Mouse (Mus musculus): ENCODE data around the gene Kif11. TPM values are rescaled to one million over a fixed set of nuclear protein-coding genes. Genes with fewer than 3 reads are reported as not detected.

Kif11 gene
- polyA plus RNA-seq, 1 experiment from 2014 or later, result 69.8 TPM

DNA sequence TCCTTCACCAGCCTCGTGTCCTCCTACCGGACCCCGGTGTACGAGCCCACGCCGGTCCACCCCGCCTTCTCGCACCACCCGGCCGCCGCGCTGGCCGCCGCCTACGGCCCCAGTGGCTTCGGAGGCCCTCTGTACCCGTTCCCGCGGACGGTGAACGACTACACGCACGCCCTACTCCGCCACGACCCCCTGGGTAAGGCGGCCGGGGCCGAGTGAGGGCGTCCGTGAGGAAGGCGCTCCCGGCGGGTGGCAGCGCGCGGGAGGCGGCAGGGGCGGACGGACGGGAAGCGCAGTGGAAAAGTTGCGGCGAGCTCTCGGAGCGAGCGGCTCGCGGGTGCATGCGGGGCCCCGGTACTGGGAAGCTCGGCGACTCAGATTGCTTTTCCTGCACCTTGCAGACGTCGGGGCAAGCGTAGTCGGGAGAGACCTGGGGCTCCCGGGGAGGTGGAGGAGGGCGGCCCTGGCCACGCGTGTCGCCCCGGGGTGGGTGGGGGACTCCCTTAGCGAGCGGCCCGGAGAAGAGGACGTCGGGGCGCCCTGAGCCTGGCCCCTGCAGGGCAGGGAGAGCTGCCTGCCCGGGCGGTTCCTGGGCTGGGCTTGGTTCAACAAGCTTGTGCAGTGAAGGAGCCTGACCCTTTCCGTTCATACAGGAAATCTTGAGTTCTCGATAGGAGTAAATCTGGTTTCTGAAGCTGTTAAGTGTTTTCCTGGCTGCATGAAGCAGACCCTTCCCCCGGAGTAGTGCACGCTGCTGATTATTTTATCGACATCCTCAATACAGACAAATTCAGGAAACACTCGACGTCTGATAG, 59.0 kb downstream of the Kif11 start:
- peaks cover 84% of the 10 kb centered on the region for H3K27me3 ChIP-seq (replicated peaks)
- H3K4me1 ChIP-seq, result peaks cover 47% of the 10 kb centered on the region
- no peaks in the 10 kb centered on the region for H3K9me3 ChIP-seq (replicated peaks)
- peak overlapping the region; percentile 80 for H3K9ac ChIP-seq
- H3K4me3 ChIP-seq, result peak overlapping the region; percentile 70
- ATAC-seq, result peak; percentile 72
- H3K4me2 ChIP-seq, result peak overlapping the region; percentile 86
- WGBS (ENCODE audit: insufficient replicate concordance), result under 1% methylated on average over 76 of the region's 77 CpGs
- H3K27ac ChIP-seq, result peak overlapping the region; percentile 85
- peaks cover 10% of the 10 kb centered on the region; the same call in 1 of the 2 replicates for H3K36me3 ChIP-seq

DNA sequence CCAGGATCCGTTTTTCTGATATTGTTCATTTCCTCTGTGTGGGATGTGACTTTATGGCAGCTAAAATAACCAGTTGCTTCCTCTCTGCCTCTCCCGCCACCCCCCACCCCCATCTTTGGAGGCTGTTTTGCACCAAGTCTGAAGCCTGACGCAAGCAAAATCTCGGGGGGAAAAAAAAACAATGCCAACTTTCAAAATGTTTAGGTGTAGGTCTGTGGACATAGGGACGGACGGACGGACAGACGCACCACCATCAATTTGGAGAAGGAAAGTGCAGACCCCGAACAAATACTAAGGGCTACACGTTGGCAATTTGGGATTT, 59.6 kb downstream of the Kif11 start:
- Histone ChIP-seq H3K36me3 (peaks cover 10% of the 10 kb centered on the region; the same call in 1 of the 2 replicates), H3K4me1 (peaks cover 49% of the 10 kb centered on the region), H3K27ac (peak overlapping the region; percentile 85), H3K9ac (peak overlapping the region; percentile 80), H3K4me3 (peak overlapping the region; percentile 70), H3K4me2 (peak overlapping the region; percentile 86), H3K27me3 (replicated peaks) (peaks cover 82% of the 10 kb centered on the region), H3K9me3 (replicated peaks) (no peaks in the 10 kb centered on the region)
- WGBS (ENCODE audit: insufficient replicate concordance), result under 1% methylated on average over 10 of the region's 10 CpGs
- no peak for ATAC-seq

DNA sequence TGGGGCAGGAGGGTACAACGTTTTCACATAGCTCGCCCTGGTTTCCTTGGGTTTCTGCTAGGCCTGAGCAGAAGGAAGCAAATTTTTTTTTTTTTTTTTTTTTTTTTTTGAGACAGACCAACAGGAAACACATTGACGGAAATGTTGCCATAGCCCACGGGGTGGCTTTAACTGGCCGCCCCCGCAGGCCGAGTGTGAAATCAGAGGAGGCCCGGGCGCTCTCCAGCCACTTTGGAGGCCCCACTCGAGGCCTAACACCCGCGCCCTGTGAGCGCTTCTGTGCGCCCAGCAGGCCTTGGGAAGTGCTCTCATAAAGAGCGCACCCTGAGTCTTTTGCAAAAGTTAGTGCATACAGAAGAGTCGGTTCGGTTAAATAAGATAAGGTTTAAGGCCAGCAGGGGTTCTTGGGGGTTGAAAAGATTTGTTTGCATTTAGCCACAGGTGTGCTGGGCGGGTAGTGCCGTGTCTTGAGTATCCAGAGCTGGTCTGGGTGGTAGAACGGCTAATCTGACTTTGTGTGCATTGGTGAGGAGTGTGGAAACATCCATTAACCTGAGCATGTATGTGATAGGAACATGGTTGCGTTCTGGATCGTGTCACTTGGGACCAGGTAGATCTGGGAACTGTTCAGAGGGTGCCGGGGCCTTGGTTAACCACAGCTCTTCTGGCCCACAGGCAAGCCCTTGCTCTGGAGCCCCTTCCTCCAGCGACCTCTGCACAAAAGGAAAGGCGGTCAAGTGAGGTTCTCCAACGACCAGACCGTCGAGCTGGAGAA, 60.5 kb downstream of the Kif11 start:
- Histone ChIP-seq H3K4me3 (peak overlapping the region; percentile 70), H3K9me3 (replicated peaks) (no peaks in the 10 kb centered on the region), H3K9ac (peak overlapping the region; percentile 80), H3K4me2 (peak overlapping the region; percentile 86), H3K4me1 (peaks cover 57% of the 10 kb centered on the region), H3K36me3 (peaks cover 10% of the 10 kb centered on the region; the same call in 1 of the 2 replicates), H3K27me3 (replicated peaks) (peaks cover 83% of the 10 kb centered on the region), H3K27ac (peak overlapping the region; percentile 45; the same call in 1 of the 2 replicates)
- no peak for ATAC-seq
- 10% methylated on average over 28 of the region's 28 CpGs for WGBS (ENCODE audit: insufficient replicate concordance)

DNA sequence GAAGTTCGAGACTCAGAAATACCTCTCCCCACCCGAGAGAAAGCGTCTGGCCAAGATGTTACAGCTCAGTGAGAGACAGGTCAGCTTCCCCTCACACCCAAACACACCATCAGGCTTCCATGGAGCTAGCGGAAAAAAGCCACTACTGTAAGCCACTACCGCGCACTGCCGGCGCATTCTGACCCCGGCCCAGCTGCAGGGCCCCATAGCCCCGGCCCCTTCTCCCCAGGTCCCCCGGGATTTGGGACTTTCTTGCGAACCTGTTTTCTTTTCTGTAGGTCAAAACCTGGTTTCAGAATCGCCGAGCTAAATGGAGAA, 61.0 kb downstream of the Kif11 start:
- WGBS (ENCODE audit: insufficient replicate concordance), result 33% methylated on average over 14 of the region's 14 CpGs
- Histone ChIP-seq H3K27ac (no peak overlapping the region), H3K9ac (peak overlapping the region; percentile 45; the same call in 1 of the 2 replicates)

DNA sequence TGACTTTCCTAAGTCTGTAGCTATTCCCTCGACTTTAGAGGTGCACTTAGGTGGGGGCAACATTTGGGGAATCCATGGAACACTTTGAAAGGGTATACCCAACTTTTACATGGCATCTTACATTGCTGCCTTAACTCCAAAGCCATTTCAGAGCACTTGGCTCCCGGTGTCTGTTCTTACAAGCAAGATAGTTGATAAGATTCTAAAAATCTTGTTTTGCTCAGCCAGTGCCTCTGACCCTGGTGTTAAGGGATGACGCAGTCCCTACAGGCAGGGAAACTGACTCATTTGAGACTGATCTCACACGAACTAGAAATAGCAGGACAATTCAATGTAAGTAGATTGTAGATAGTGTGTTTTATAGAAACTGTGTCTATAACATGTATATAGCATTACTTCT, 64.0 kb downstream of the Kif11 start:
- Histone ChIP-seq H3K27ac (no peak overlapping the region), H3K4me1 (peaks cover 52% of the 10 kb centered on the region)

More for the DNA sequence above, 61.0 kb downstream of the Kif11 start:
- peak overlapping the region; percentile 86 for H3K4me2 ChIP-seq
- H3K9me3 ChIP-seq (replicated peaks), result no peaks in the 10 kb centered on the region
- peaks cover 10% of the 10 kb centered on the region; the same call in 1 of the 2 replicates for H3K36me3 ChIP-seq
- H3K4me3 ChIP-seq, result peak overlapping the region; percentile 70
- H3K27me3 ChIP-seq (replicated peaks), result peaks cover 79% of the 10 kb centered on the region
- ATAC-seq, result no peak
- H3K4me1 ChIP-seq, result peaks cover 62% of the 10 kb centered on the region

DNA sequence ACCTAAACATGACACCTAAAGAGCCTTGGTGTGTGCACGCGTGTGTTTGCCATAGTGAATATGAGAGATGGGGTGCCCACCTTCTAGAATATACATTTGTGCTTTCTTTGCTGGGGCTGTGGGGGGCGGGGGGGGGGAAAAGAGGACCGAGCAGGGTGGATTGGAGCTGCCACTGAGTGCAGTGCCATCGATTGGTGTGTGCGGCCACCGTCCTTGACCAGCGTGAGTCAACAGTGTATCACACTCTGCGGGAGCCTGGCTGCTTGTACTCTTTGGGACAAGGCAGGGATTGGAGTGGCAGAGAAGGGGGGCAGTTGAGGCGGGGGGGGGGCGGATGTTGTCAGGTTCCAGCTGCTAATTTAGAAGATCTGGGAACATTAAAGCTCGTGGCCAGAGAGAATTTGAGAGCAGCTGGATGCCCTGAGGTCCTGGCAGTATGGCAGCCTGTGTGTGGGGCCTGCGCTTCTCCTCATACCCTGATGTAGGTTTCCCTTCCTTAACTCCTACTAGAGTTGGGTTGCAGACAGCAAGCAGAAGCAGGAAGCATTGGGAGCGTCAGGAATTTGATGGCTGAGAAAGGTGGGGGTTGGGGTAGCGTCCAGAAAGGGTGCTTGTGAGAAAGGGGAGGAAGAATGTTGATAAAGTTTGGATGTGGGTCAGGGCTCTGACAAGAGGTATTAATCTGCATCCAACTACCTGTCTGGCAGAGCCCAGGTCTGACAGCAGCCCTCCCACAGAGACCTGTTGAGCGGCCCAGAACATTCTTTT, 64.7 kb downstream of the Kif11 start:
- Histone ChIP-seq H3K27me3 (replicated peaks) (peaks cover 50% of the 10 kb centered on the region), H3K4me3 (no peak overlapping the region), H3K36me3 (peaks cover 10% of the 10 kb centered on the region; the same call in 1 of the 2 replicates), H3K4me1 (peaks cover 44% of the 10 kb centered on the region), H3K4me2 (no peak overlapping the region), H3K9ac (no peak overlapping the region; the same call in 1 of the 2 replicates), H3K9me3 (replicated peaks) (no peaks in the 10 kb centered on the region), H3K27ac (0 out of 2 replicates have a peak overlapping the region, but pooled peaks have one; percentile 14)
- WGBS (ENCODE audit: insufficient replicate concordance), result 64% methylated on average over 16 of the region's 16 CpGs
- ATAC-seq, result peak; percentile 60; the same call in 1 of the 2 replicates

More for the DNA sequence above, 64.0 kb downstream of the Kif11 start:
- no peak overlapping the region for H3K4me2 ChIP-seq
- H3K27me3 ChIP-seq (replicated peaks), result peaks cover 54% of the 10 kb centered on the region
- no peak overlapping the region for H3K9ac ChIP-seq
- no peaks in the 10 kb centered on the region for H3K9me3 ChIP-seq (replicated peaks)
- H3K4me3 ChIP-seq, result no peak overlapping the region
- WGBS (ENCODE audit: insufficient replicate concordance), result 48% methylated on average over 4 of the region's 4 CpGs
- H3K36me3 ChIP-seq, result peaks cover 10% of the 10 kb centered on the region; the same call in 1 of the 2 replicates
- ATAC-seq, result no peak

DNA sequence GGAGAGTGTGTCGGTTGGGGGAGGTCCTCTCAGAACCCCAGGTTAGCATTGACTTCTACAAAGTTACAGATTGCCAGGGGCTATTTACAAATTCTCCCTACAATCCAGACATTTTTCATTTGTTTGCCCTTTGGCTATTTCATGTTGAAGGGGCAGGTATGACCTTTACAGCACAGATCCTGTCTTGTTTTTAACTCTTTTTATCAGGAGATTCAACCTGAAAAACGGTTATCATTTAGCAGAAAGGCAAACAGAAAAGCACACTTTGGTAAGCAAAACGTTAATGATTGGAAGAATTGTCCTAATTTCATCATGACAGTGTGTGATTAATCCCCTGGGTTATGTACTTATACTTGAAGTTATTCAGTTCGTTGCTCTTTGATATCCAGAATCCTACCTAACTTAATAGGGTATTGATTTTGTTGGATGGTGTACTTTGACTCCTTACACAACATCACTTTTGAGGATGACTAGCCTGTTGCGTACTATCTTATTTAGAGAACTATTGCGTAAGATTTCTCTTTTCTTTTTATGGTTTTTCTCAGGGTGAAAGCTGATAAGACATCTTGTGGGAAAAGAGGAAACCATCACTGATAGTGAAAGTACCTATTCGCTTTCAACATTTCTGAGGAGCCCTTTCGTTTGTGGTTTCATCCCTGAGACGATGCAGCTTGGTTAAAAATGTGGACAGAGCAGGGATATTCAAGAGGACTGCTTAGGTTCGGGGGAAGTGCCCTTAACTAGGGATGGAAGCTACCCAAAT, 66.5 kb downstream of the Kif11 start:
- H3K4me2 ChIP-seq, result no peak overlapping the region
- peaks cover 26% of the 10 kb centered on the region for H3K4me1 ChIP-seq
- H3K9me3 ChIP-seq (replicated peaks), result no peaks in the 10 kb centered on the region
- H3K27ac ChIP-seq, result 0 out of 2 replicates have a peak overlapping the region, but pooled peaks have one; percentile 10
- no peak overlapping the region for H3K4me3 ChIP-seq
- H3K36me3 ChIP-seq, result peaks cover 6% of the 10 kb centered on the region; the same call in 1 of the 2 replicates
- H3K9ac ChIP-seq, result no peak overlapping the region
- H3K27me3 ChIP-seq (replicated peaks), result peaks cover 38% of the 10 kb centered on the region
- ATAC-seq, result no peak
- WGBS (ENCODE audit: insufficient replicate concordance), result 21% methylated on average over 10 of the region's 10 CpGs

DNA sequence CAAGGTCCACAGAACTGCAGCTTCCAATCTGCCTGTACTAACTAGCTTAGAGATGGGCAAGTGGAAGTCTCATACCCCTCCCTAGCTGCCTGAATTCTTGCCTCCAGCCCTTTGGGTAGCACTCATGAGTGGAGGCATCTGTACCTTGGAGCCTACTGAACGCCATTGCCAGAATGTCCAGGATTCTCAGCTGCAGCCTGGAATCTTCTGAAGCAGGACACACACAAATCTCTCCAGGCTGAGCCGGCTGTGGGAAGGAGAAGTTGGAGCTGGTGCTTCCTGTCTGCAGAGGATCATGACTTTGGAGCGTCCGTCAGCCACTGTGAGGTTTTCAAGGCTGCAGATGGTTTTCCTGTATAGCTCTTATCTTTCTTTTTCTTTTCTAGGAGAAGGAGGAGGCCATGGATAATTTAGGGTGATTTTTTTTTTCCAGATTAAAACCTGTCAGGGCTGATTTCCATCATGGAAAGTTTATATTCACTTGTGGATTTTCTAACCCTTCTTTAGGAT, 67.5 kb downstream of the Kif11 start:
- Histone ChIP-seq H3K4me2 (no peak overlapping the region), H3K9ac (no peak overlapping the region), H3K4me1 (peaks cover 26% of the 10 kb centered on the region), H3K27ac (no peak overlapping the region), H3K9me3 (replicated peaks) (no peaks in the 10 kb centered on the region), H3K4me3 (no peak overlapping the region), H3K27me3 (replicated peaks) (peaks cover 32% of the 10 kb centered on the region), H3K36me3 (peaks cover 6% of the 10 kb centered on the region; the same call in 1 of the 2 replicates)
- no peak for ATAC-seq
- WGBS (ENCODE audit: insufficient replicate concordance), result 11% methylated on average over 4 of the region's 4 CpGs

DNA sequence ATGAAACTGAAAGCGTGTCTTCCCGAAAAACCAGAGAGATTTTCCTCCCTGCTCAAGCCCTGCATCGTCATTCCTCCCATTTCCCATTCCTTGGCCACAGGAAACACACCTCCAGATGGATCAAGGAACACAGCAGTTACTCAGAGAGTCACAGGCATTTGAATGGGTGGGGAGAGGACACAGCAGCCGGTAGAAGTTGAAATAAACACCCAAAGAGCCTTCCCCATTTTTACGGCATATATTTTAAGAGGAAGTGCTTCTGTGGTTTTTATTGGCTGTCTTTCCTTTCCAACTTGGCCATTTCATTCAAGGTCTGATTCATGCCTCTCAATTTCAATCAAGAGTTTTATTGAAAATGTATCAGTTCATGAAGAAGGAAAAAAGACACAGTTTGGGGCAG, 72.0 kb downstream of the Kif11 start:
- H3K9me3 ChIP-seq (replicated peaks), result no peaks in the 10 kb centered on the region
- peaks cover 6% of the 10 kb centered on the region for H3K4me1 ChIP-seq
- H3K4me2 ChIP-seq, result no peak overlapping the region
- no peak for ATAC-seq
- 33% methylated on average over 5 of the region's 5 CpGs for WGBS (ENCODE audit: insufficient replicate concordance)
- H3K27ac ChIP-seq, result no peak overlapping the region
- H3K27me3 ChIP-seq (replicated peaks), result peaks cover 34% of the 10 kb centered on the region
- H3K36me3 ChIP-seq, result no peaks in the 10 kb centered on the region
- H3K4me3 ChIP-seq, result no peak overlapping the region
- no peak overlapping the region for H3K9ac ChIP-seq

DNA sequence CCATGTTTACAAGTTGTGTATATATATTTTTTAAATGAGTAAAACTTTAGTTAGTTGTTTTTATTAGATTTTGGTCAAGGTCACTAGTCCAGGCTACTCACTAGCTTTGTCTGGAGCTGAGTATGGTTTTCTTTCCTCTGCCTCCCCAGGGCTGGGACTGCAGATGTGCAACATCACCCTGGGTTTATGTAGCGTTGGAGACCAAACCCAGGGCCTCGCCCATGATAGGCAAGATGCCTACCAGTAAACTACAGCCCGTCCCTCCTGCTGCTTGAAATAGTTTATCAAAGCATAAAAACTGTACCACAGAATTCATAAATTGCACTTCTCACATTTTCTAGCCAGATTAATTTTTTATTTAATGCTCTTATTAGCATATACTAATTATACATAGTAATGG, 73.0 kb downstream of the Kif11 start:
- Histone ChIP-seq H3K36me3 (no peaks in the 10 kb centered on the region), H3K9ac (no peak overlapping the region), H3K27me3 (replicated peaks) (peaks cover 34% of the 10 kb centered on the region), H3K4me2 (no peak overlapping the region), H3K9me3 (replicated peaks) (no peaks in the 10 kb centered on the region), H3K27ac (no peak overlapping the region), H3K4me3 (no peak overlapping the region), H3K4me1 (no peaks in the 10 kb centered on the region)
- no peak for ATAC-seq
- WGBS (ENCODE audit: insufficient replicate concordance), result 50% methylated on average over 3 of the region's 3 CpGs

DNA sequence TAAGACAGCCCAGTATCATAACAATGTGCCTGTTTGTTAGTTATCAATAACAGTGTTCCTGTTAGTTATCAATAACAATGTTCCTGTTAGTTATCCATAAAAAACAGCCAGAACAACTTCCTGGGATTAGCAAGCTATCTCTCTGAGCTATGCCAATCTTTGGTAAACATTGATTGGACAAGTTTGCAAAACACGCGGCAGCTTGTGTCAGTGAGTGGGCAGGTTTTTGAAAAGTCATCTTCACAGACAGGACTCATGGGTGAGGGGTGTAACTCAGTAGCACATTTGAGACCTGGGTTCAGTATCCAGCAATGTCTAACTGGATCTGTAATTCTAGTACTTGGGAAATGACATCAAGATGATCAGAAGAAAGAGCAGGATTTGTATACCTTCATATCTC, 79.3 kb downstream of the Kif11 start:
- Histone ChIP-seq H3K9ac (no peak overlapping the region), H3K4me3 (no peak overlapping the region), H3K27me3 (replicated peaks) (peaks cover 25% of the 10 kb centered on the region), H3K36me3 (no peaks in the 10 kb centered on the region), H3K27ac (no peak overlapping the region), H3K9me3 (replicated peaks) (0 out of 2 replicates have a peak, but pooled peaks cover 8% of the 10 kb centered on the region), H3K4me1 (no peaks in the 10 kb centered on the region), H3K4me2 (no peak overlapping the region)
- whole genome bisulfite sequencing (ENCODE audit: insufficient replicate concordance), result 40% methylated on average over 2 of the region's 2 CpGs
- ATAC-seq, result no peak

Data from liver, embryonic 12.5 days (tissue).